Mouse (Mus musculus) olfactory bulb, adult 2 months (tissue): ENCODE results near the gene Tcaf1. TPM values are rescaled to one million over a fixed set of nuclear protein-coding genes. Genes with fewer than 3 reads are reported as not detected.

Experiments
- H3K27ac ChIP-seq: fragments of 200-500 bp; 2 replicates; pipeline ENCODE4 v1.5.1; 2012; ENCODE audit warnings: low read depth, low read length; ENCODE audit not compliant: insufficient read depth
- H3K4me1 ChIP-seq: fragments of 200-500 bp; 2 replicates; pipeline ENCODE4 v1.6.1; 2012; ENCODE audit warnings: low read length; ENCODE audit not compliant: control insufficient read depth, insufficient read depth
- H3K4me3 ChIP-seq: fragments of 200-500 bp; 2 replicates; pipeline ENCODE4 v1.5.1; 2012; ENCODE audit warnings: mild to moderate bottlenecking, low read depth, low read length, moderate library complexity; ENCODE audit not compliant: insufficient read depth
- CTCF ChIP-seq: fragments of 200-500 bp; IDR thresholded peaks from 2 replicates; pipeline ENCODE4 v1.5.1; 2012; ENCODE audit warnings: low read depth, mild to moderate bottlenecking, low read length, moderate library complexity; ENCODE audit not compliant: insufficient read depth
- POLR2A ChIP-seq: fragments of 200-500 bp; IDR thresholded peaks from 2 replicates; pipeline ENCODE4 v1.6.1; 2012; ENCODE audit warnings: mild to moderate bottlenecking, low read depth, low read length, moderate library complexity; ENCODE audit not compliant: insufficient read depth
- WGBS: fragments of 180-500 bp; shearing (Covaris S2); methylation state at CpG from one replicate; pipeline ENCODE4 v1.1.7; 2018; 5-methylcytosine and 5-hydroxymethylcytosine counted together
- polyA plus RNA-seq: library from polyadenylated mRNA; stranded (reverse); fragments of >200 nt; gene quantifications from 2 replicates; pipeline ENCODE4 v1.2.4, GENCODE M21; 2012; ENCODE audit warnings: low replicate concordance; ENCODE audit not compliant: missing spikeins, insufficient read depth, insufficient read length

Tcaf1 gene
- polyA plus RNA-seq, 1 experiment, result 57.7 TPM

DNA sequence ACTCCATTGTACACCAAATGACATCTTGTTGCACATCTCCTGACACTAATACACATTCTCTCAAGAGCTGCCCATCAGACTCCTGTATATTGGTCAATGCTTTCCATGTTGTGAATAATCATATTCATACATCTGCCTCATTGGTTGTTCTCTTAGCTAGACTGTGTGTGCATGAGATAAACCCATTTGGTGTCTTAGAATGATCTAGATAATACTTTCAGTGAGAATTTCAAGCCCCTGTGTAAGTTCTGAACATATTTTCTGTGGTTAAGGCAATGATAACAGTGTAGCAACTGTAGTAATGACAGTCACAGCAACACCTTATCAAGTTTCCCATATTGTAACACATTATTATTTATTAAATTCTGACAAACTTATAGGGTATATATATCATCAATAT lies 20.1 kb downstream of the Tcaf1 start:
- TF ChIP-seq POLR2A (no peak), CTCF (no peak)
- Histone ChIP-seq H3K27ac (no peak overlapping the region), H3K4me3 (no peak overlapping the region), H3K4me1 (peaks cover 5% of the 10 kb centered on the region)

- H3K4me3 ChIP-seq, result no peak overlapping the region
- H3K27ac ChIP-seq, result no peak overlapping the region
- 90% methylated on average over 5 of the region's 5 CpGs for WGBS
- H3K4me1 ChIP-seq, result peaks cover 3% of the 10 kb centered on the region; the same call in 1 of the 2 replicates
- TF ChIP-seq POLR2A (no peak), CTCF (no peak)
Measured at GRCm38 (mm10) chr6:42687907-42688306, 22.0 kb downstream of the Tcaf1 start.

DNA sequence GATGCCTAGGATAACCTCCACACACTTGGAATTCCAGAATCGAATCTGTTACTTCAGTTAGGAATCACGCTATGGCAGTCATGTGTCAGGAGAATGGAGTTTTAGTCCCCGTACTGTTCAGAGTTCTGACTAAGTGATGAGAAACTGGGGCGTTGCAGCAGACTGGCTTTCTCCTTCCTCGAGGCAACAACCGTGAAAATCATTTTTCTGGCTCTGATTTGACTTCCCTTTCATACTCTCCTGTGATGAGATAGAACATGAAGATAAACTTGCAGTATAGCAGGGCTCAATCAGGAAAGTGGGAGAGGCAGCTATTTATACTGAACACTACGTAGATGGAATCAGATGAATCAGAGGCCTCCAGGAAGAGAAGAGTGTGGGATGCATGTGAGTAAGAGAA lies 29.8 kb downstream of the Tcaf1 start:
- no peak overlapping the region for H3K27ac ChIP-seq

GRCm38 (mm10) chr6:42676011-42676410 lies 33.9 kb downstream of the Tcaf1 start:
- Histone ChIP-seq H3K4me3 (no peak overlapping the region), H3K27ac (no peak overlapping the region), H3K4me1 (no peaks in the 10 kb centered on the region)
- TF ChIP-seq POLR2A (no peak), CTCF (no peak)
- over 99% methylated on average over 3 of the region's 3 CpGs for WGBS

More for the DNA sequence above, 29.8 kb downstream of the Tcaf1 start:
- 67% methylated on average over 7 of the region's 7 CpGs for WGBS
- Histone ChIP-seq H3K4me3 (no peak overlapping the region), H3K4me1 (no peaks in the 10 kb centered on the region)
- no peak for TF ChIP-seq POLR2A
- TF ChIP-seq CTCF, result no peak

DNA sequence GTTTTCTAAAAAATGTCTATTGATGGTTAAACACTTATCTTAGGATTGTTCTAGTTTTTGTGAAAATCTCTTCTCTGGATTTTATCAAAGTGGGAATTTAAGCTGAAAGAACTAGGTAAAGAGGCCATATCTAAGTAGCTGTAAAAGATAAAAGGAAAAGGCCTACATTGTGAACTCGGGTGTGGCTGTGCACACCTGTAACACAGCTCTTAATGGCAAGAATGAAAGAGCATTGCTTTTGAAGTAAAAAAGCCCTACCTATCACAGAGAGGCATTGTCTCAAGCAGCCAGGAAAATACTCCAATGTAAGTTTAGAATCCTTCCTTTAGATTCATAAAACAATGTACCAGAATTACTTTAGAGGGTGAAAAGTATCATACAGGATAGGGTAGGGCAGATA lies 38.1 kb downstream of the Tcaf1 start:
- Histone ChIP-seq H3K4me3 (no peak overlapping the region), H3K4me1 (no peaks in the 10 kb centered on the region), H3K27ac (no peak overlapping the region)
- WGBS, result 93% methylated on average over 1 of the region's 1 CpGs
- TF ChIP-seq POLR2A (no peak), CTCF (no peak)

DNA sequence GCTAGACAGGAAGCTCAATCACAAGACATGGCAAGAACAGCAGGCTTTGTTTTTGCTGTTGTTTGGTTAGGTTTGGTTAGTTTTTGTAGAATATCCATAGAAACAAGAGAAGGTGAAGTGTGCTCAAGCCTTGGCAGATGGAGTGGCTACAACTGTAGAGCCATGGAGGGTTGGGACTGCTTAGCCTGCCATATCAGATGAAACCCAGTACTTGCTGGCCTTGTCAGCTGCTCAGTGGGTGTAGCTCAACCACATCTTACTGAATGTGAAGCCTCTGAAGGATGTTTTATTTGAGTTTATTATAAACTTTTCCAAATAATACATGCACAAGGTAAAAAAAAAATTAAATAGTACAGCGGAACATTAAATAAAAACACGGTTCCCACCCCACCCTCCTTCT lies 42.2 kb downstream of the Tcaf1 start:
- Histone ChIP-seq H3K4me1 (no peaks in the 10 kb centered on the region), H3K27ac (no peak overlapping the region), H3K4me3 (no peak overlapping the region)
- 67% methylated on average over 2 of the region's 2 CpGs for WGBS
- TF ChIP-seq POLR2A (no peak), CTCF (no peak)

DNA sequence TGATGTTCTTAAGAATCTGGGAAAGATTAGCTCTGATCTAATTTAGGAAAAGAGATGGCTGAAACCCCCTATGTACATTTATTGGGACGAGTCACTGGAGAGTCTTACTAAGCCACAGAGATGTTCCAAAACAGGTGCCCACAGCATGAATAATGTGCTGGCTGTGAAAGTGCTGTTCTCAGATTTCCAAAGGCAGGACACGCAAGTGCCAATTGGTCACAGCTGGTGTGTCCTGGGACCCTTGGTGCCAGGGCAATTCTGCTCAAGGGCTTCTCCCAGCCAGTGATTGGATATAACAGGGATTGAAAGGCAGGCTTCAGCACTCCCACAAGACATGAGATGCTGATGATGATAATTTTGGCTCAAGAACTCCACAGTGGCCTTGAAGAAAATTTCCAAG lies 48.1 kb downstream of the Tcaf1 start:
- H3K4me1 ChIP-seq, result no peaks in the 10 kb centered on the region
- TF ChIP-seq CTCF, result no peak
- no peak for TF ChIP-seq POLR2A
- H3K27ac ChIP-seq, result no peak overlapping the region
- no peak overlapping the region for H3K4me3 ChIP-seq
- 59% methylated on average over 2 of the region's 2 CpGs for WGBS

DNA sequence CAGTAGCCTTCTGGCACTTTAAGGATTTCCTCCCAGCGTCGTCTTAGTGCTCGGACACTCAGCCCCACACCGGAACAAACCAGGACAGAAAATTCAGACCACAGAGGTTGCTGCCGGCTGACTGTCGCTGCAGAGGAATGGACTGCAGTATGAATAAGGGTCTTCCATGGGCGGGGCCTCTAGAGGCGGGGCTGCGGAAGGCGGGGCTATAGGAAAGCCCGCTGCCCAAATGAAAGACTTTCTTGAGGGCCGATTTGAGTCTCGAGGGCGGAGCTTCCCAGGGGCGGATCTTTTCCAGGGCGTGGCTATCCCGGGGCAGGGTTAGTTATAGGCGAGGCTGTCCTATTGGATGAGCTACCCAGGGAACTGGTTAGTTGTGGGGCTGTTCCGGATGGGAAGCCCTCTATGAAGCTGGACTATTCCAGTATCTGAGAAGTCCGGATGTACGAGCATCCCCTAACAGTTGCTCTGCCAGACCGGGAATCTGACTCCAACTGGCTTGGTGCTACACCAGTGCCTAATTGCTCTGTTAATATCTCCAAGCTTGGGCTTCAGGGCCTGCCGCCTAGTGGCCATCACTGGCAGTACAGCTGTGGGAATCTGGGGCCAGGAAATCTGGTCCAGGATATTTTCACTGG lies 64.9 kb downstream of the Tcaf1 start, which contains the start of gene Tcaf2:
Gene Tcaf2, minus strand, starts transcription at position 343 of the 638 bp plus-strand sequence.
- peaks cover 3% of the 10 kb centered on the region; the same call in 1 of the 2 replicates for H3K4me1 ChIP-seq
- no peak within 1 kb of the TSS for H3K27ac ChIP-seq
- WGBS, result 2% methylated on average over 23 of the region's 23 CpGs
- peak within 1 kb of the TSS; percentile 24 for H3K4me3 ChIP-seq
- TF ChIP-seq CTCF, result peak; percentile 47; the same call in 1 of the 2 replicates
- no peak for TF ChIP-seq POLR2A

DNA sequence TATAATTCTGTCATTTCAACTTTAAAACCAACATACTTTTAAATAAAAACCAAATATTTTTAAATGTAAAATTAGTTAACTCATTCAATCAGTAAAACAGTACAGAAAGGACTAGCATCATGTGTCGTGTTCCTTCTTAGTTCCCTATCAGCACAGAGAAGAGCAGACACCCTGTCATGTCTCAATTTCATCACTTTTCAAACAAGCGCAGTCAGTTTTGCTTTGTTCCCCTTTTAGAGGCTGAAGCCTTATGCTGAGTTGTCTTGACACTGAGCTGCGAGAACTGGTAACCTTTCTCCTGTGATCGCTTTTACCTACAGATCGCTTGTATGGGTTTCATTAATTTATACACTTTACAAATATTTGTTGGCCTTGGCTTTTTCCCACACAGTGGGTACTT lies 75.5 kb downstream of the Tcaf1 start:
- Histone ChIP-seq H3K4me3 (no peak overlapping the region), H3K4me1 (no peaks in the 10 kb centered on the region), H3K27ac (no peak overlapping the region)
- WGBS, result 92% methylated on average over 5 of the region's 5 CpGs
- TF ChIP-seq POLR2A, result no peak
- TF ChIP-seq CTCF, result no peak
